Mouse (Mus musculus): Measurements from ENCODE around the gene Ffar1. TPM values are rescaled to one million over a fixed set of nuclear protein-coding genes. Genes with fewer than 3 reads are reported as not detected.
"Not testable (repeated sequence)": the region's sequence is repeated elsewhere in the genome, so short reads cannot be mapped to it uniquely, and the experiment has no call there.

The Ffar1 gene
- total RNA-seq, 2 experiments from 2014 or later = not detected

GRCm38 (mm10) chr7:30847934-30848333 lies 13.4 kb downstream of the Ffar1 start:
- no peak for DNase-seq

- DNase-seq = no peak
Observed at GRCm38 (mm10) chr7:30847386-30847785, 14.0 kb downstream of the Ffar1 start.

GRCm38 (mm10) chr7:30846505-30847053 lies 14.8 kb downstream of the Ffar1 start:
- DNase-seq = no peak

- no peak for DNase-seq
Observed at GRCm38 (mm10) chr7:30844676-30845297, 16.6 kb downstream of the Ffar1 start.

GRCm38 (mm10) chr7:30842092-30842491 lies 19.3 kb downstream of the Ffar1 start:
- no peak for DNase-seq

- DNase-seq = no peak
Observed at GRCm38 (mm10) chr7:30841379-30841778, 20.0 kb downstream of the Ffar1 start.

- DNase-seq = no peak
Observed at GRCm38 (mm10) chr7:30840306-30840705, 21.1 kb downstream of the Ffar1 start.

- no peak for DNase-seq
Observed at GRCm38 (mm10) chr7:30837277-30837676, 24.1 kb downstream of the Ffar1 start.

GRCm38 (mm10) chr7:30832684-30833083 lies 28.7 kb downstream of the Ffar1 start:
- DNase-seq = not testable (repeated sequence)

GRCm38 (mm10) chr7:30832261-30832660 lies 29.1 kb downstream of the Ffar1 start:
- DNase-seq = no peak

GRCm38 (mm10) chr7:30829428-30829827 lies 31.9 kb downstream of the Ffar1 start:
- no peak for DNase-seq

GRCm38 (mm10) chr7:30828871-30829270 lies 32.5 kb downstream of the Ffar1 start:
- not testable (repeated sequence) for DNase-seq

- no peak for DNase-seq
Observed at GRCm38 (mm10) chr7:30826660-30827059, 34.7 kb downstream of the Ffar1 start.

- DNase-seq = no peak
Observed at GRCm38 (mm10) chr7:30824306-30824705, 37.1 kb downstream of the Ffar1 start.

- no peak for DNase-seq
Observed at GRCm38 (mm10) chr7:30823675-30824074, 37.7 kb downstream of the Ffar1 start, which contains the start of gene Ffar2. Gene Ffar2, minus strand, starts transcription at chr7:30823775.

GRCm38 (mm10) chr7:30821532-30821931 lies 39.8 kb downstream of the Ffar1 start:
- no peak for DNase-seq

GRCm38 (mm10) chr7:30820854-30821445 lies 40.4 kb downstream of the Ffar1 start:
- no peak for DNase-seq

- no peak for DNase-seq
Observed at GRCm38 (mm10) chr7:30820131-30820530, 41.2 kb downstream of the Ffar1 start.

- DNase-seq = no peak
Observed at GRCm38 (mm10) chr7:30812291-30812807, 49.0 kb downstream of the Ffar1 start.

GRCm38 (mm10) chr7:30811757-30812290 lies 49.5 kb downstream of the Ffar1 start:
- no peak for DNase-seq

- no peak for DNase-seq
Observed at GRCm38 (mm10) chr7:30810319-30810718, 51.0 kb downstream of the Ffar1 start.
